Mouse (Mus musculus) embryo, embryonic 10.5 days (tissue): Measurements from ENCODE around the gene Tnip2.

Source experiments
- DNase-seq: peaks from one replicate; pipeline ENCODE4 v3.0.0-alpha.2; 2015; ENCODE audit warnings: low spot score

Gene Tnip2

GRCm38 (mm10) chr5:34461294-34461693 is 52.5 kb downstream of the Tnip2 start:
- no peak for DNase-seq

- DNase-seq, result no peak
Measured at GRCm38 (mm10) chr5:34458994-34459393, 54.8 kb downstream of the Tnip2 start.

GRCm38 (mm10) chr5:34446207-34446606 is 67.6 kb downstream of the Tnip2 start:
- no peak for DNase-seq
